Mouse (Mus musculus): ENCODE measurements around the gene Cav1. TPM values are rescaled to one million over a fixed set of nuclear protein-coding genes. Genes with fewer than 3 reads are reported as not detected.

The Cav1 gene
- 1,060 TPM for polyA plus RNA-seq (2014; fragmentation: Illumina TruSeq; extraction: RNeasy Lipid Tissue Mini Kit (QIAGEN cat#74804); ENCODE audit: low read depth, low replicate concordance)

DNA sequence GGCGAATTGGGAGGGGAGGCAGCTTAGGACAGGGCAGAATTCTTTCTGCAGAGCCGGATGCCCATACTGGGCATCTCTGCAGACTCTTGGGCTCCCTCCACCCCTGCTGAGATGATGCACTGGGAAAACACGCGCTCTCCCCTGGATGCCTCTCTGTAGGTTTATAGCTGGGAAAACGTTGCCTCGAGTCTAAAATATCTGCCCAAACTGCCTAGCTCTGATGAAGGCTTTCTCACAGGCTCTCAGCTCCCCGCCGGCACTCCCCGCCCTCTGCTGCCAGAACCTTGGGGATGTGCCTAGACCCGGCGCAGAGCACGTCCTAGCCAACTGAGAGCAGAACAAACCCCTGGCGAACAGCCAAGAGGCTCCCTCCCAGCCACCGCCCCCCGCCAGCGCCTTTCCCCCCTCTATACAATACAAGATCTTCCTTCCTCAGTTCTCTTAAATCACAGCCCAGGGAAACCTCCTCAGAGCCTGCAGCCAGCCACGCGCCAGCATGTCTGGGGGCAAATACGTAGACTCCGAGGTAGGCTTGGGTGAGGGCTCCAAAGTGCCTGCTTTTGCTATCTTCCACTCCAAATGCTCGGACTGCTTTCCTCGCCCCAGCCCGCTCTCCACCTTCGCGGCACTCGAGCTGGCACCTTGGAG, at the start of gene Cav1:
TSS of gene Cav1 (plus strand) at position 382 of the 648 bp plus-strand sequence.

DNA sequence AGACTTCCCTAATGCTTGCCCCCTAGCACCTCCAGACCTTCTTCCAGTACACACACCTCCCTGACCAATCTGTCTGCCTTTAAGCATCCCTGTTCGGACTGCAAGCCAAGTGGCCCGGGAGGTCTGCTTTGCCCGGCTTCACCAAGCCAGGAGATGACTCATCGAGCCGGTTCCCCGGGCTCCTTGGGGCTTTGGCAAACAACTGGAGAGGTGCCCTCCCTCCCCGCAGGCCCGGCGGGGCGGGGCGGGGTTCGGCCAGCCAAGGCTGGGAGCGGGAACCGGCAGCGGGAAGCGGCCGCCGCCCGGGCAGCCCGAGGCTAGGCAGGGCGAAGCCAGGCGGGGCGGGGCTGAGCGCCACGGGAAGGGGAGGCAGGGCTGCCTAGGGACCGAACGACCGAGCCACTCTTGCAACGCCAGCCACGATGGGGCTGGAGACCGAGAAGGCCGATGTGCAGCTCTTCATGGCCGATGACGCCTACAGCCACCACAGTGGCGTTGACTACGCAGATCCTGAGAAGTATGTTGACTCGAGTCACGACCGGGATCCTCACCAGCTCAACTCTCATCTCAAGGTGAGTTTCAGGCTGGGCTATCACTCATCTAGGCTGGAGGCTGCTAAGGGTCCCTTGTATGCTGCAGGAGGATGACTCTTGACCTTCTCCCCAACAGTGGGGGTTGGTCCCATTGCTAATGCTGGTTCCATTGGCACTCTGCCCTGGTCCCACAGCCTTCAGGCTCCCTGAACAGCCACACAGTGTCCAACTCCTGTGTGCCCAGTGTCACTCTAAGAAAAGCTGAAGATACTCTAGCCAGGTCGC, 25.0 kb upstream of the Cav1 start, which contains the start of gene Cav2:
TSS of gene Cav2 (plus strand) at position 247 of the 818 bp plus-strand sequence.

Other genes with a start within 250 kb of the Cav1 start
- 43.2 TPM for gene Tes, start 241.2 kb upstream of the Cav1 start, polyA plus RNA-seq (2014; fragmentation: Illumina TruSeq; extraction: RNeasy Lipid Tissue Mini Kit (QIAGEN cat#74804); ENCODE audit: low read depth, low replicate concordance)
- 206 TPM for gene Cav2, start 25.1 kb upstream of the Cav1 start, polyA plus RNA-seq (2014; fragmentation: Illumina TruSeq; extraction: RNeasy Lipid Tissue Mini Kit (QIAGEN cat#74804); ENCODE audit: low read depth, low replicate concordance)
- 13.0 TPM for gene Met, start 157.5 kb downstream of the Cav1 start, polyA plus RNA-seq (2014; fragmentation: Illumina TruSeq; extraction: RNeasy Lipid Tissue Mini Kit (QIAGEN cat#74804); ENCODE audit: low read depth, low replicate concordance)